Mouse (Mus musculus) lung, embryonic 16.5 days (tissue): Measurements from ENCODE around the gene Tspan15. TPM values are rescaled to one million over a fixed set of nuclear protein-coding genes. Genes with fewer than 3 reads are reported as not detected.
A peak's percentile ranks its signal among the peaks of the same experiment; 100 is the strongest.

Experiments
- ATAC-seq: fragments of 200-750 bp; cut with Nextera tagmentation; 2 replicates; pipeline ENCODE4 v1.8.0; 2017; ENCODE audit warnings: low read depth, mild to moderate bottlenecking, moderate library complexity
- H3K27ac ChIP-seq: fragments of 300-500 bp; sonication (generic); 2 replicates; pipeline ENCODE4 v1.5.1; 2014; ENCODE audit warnings: mild to moderate bottlenecking, control low read depth, low read length
- H3K27me3 ChIP-seq: fragments of 300-500 bp; sonication (generic); 2 replicates; pipeline ENCODE4 v1.6.1; 2014; ENCODE audit warnings: low read depth, low read length, mixed read lengths; ENCODE audit not compliant: control insufficient read depth, insufficient read depth
- H3K36me3 ChIP-seq: fragments of 300-500 bp; sonication (generic); 2 replicates; pipeline ENCODE4 v1.6.1; 2014; ENCODE audit warnings: low read length; ENCODE audit not compliant: control insufficient read depth, insufficient read depth
- H3K4me1 ChIP-seq: fragments of 300-500 bp; sonication (generic); replicated peaks from 2 replicates; pipeline ENCODE4 v1.6.1; 2014; ENCODE audit warnings: low read length, mixed read lengths; ENCODE audit not compliant: control insufficient read depth, insufficient read depth
- H3K4me2 ChIP-seq: fragments of 300-500 bp; sonication (generic); 2 replicates; pipeline ENCODE4 v1.6.1; 2014; ENCODE audit warnings: low read depth, low read length, control low read depth
- H3K4me3 ChIP-seq: fragments of 300-500 bp; sonication (generic); 2 replicates; pipeline ENCODE4 v1.5.1; 2014; ENCODE audit warnings: mild to moderate bottlenecking, low read length, control low read depth
- H3K9ac ChIP-seq: fragments of 300-500 bp; sonication (generic); 2 replicates; pipeline ENCODE4 v1.6.1; 2014; ENCODE audit warnings: low read length, control low read depth
- H3K9me3 ChIP-seq: fragments of 300-500 bp; sonication (generic); 2 replicates; pipeline ENCODE4 v1.6.1; 2016; ENCODE audit warnings: low read length; ENCODE audit not compliant: control insufficient read depth
- WGBS: fragments of 180-500 bp; shearing (Covaris S2); extraction: QIAGEN DNeasy Blood & Tissue Kit; methylation state at CpG from one replicate; pipeline ENCODE4 v1.1.7; 2014; 5-methylcytosine and 5-hydroxymethylcytosine counted together
- polyA plus RNA-seq: library from polyadenylated mRNA; unstranded; fragments of >200 nt; fragmentation: Nextera tagmentation; extraction: Ambion mirVana; gene quantifications from 2 replicates; pipeline ENCODE4 v1.2.1, GENCODE M21; 2015

Gene Tspan15
- polyA plus RNA-seq, 1 experiment from 2014 or later: 96.1 TPM

GRCm38 (mm10) chr10:62208241-62208896 is 22.7 kb downstream of the Tspan15 start:
- peak; percentile 87 for ATAC-seq
- Histone ChIP-seq H3K9me3 (no peaks in the 10 kb centered on the region), H3K36me3 (peaks cover 2% of the 10 kb centered on the region; the same call in 1 of the 2 replicates), H3K9ac (no peak overlapping the region), H3K4me1 (peaks cover 16% of the 10 kb centered on the region; the same call in 1 of the 2 replicates), H3K4me3 (no peak overlapping the region), H3K27ac (peak overlapping the region; percentile 65), H3K27me3 (no peaks in the 10 kb centered on the region), H3K4me2 (no peak overlapping the region)
- 30% methylated on average over 10 of the region's 10 CpGs for WGBS

DNA sequence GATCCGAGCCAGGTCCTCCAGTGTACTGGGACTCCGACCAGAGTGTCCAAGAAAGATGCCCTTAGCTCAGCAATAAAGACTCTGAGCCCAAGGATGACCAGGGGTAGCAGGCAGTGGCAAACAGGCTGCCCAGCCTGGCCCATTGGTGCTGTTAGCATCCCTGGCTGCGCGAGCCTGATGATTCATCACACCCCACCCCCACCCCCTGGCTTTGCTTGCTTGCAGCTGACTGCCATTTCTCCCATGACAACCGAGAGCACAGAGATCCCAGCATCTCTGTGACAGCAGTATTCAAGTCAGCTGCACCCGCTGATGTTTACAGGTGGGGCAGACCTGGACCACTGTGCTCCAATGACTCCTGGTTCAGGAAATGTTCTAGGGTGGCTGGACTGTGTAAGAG is 28.5 kb downstream of the Tspan15 start:
- no peaks in the 10 kb centered on the region for H3K27me3 ChIP-seq
- no peak overlapping the region for H3K4me3 ChIP-seq
- no peaks in the 10 kb centered on the region for H3K4me1 ChIP-seq
- no peaks in the 10 kb centered on the region for H3K36me3 ChIP-seq
- no peaks in the 10 kb centered on the region for H3K9me3 ChIP-seq
- H3K9ac ChIP-seq: no peak overlapping the region
- H3K27ac ChIP-seq: no peak overlapping the region
- 73% methylated on average over 6 of the region's 6 CpGs for WGBS
- no peak for ATAC-seq
- H3K4me2 ChIP-seq: no peak overlapping the region

GRCm38 (mm10) chr10:62198891-62199290 is 32.2 kb downstream of the Tspan15 start:
- no peaks in the 10 kb centered on the region for H3K4me1 ChIP-seq

DNA sequence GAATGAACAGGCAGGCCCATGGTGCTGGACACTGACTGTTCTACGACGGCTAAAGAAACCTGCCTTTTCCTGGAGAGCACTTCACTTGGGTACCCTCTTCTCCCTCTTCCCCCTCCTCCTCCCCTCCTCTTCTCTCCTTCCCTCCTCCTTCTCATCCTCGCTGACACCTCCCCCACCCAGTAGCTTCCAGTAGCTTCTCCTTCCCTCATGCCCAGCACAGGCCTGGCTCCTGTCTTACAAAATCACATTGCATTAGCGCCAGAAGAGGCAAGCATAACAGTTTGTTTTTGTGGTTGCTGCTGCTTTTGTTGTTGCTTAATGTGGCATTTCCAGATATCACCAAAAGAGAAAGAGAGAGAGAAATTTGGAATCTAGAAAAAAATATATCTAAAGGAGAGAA is 33.6 kb downstream of the Tspan15 start:
- 63% methylated on average over 4 of the region's 4 CpGs for WGBS

More at GRCm38 (mm10) chr10:62198891-62199290, 32.2 kb downstream of the Tspan15 start:
- H3K9ac ChIP-seq: no peak overlapping the region
- no peak overlapping the region for H3K27ac ChIP-seq
- 38% methylated on average over 1 of the region's 1 CpGs for WGBS
- H3K9me3 ChIP-seq: no peaks in the 10 kb centered on the region
- no peaks in the 10 kb centered on the region for H3K27me3 ChIP-seq
- no peak overlapping the region for H3K4me3 ChIP-seq
- no peaks in the 10 kb centered on the region for H3K36me3 ChIP-seq
- ATAC-seq: no peak
- H3K4me2 ChIP-seq: no peak overlapping the region

DNA sequence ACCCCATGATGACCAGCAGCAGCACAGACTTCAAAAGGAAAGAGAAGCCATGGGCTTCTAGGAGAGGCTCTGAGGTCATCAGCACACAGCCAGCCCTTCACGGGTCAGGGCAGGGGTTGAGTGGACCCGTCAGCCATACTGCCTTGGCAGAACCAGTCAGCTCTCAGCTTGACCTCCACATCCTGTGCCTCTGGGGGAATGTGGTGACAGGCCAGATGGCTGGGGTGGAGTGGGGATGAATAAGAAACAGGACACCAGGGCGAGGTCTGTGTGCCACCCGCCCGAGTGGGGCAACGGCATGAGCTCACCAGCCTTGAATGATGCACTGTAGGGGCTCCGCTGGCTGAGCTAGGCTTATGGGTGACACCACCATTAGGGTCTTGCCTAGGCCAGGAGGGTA is 35.7 kb downstream of the Tspan15 start:
- no peaks in the 10 kb centered on the region for H3K9me3 ChIP-seq
- H3K36me3 ChIP-seq: no peaks in the 10 kb centered on the region
- H3K4me3 ChIP-seq: no peak overlapping the region
- H3K27ac ChIP-seq: no peak overlapping the region
- no peak for ATAC-seq
- H3K4me2 ChIP-seq: no peak overlapping the region
- no peak overlapping the region for H3K9ac ChIP-seq
- H3K4me1 ChIP-seq: no peaks in the 10 kb centered on the region
- no peaks in the 10 kb centered on the region for H3K27me3 ChIP-seq
- 40% methylated on average over 7 of the region's 7 CpGs for WGBS

More for the DNA sequence above, 33.6 kb downstream of the Tspan15 start:
- no peak for ATAC-seq
- H3K4me1 ChIP-seq: no peaks in the 10 kb centered on the region
- no peak overlapping the region for H3K27ac ChIP-seq
- no peaks in the 10 kb centered on the region for H3K27me3 ChIP-seq
- H3K4me2 ChIP-seq: no peak overlapping the region
- no peaks in the 10 kb centered on the region for H3K36me3 ChIP-seq
- H3K4me3 ChIP-seq: no peak overlapping the region
- no peaks in the 10 kb centered on the region for H3K9me3 ChIP-seq
- no peak overlapping the region for H3K9ac ChIP-seq

- WGBS: 44% methylated on average over 6 of the region's 6 CpGs
- H3K4me2 ChIP-seq: no peak overlapping the region
- no peak overlapping the region for H3K27ac ChIP-seq
- ATAC-seq: no peak
- no peaks in the 10 kb centered on the region for H3K27me3 ChIP-seq
- no peaks in the 10 kb centered on the region for H3K36me3 ChIP-seq
- H3K9ac ChIP-seq: no peak overlapping the region
- H3K4me3 ChIP-seq: no peak overlapping the region
- H3K9me3 ChIP-seq: no peaks in the 10 kb centered on the region
- H3K4me1 ChIP-seq: no peaks in the 10 kb centered on the region
Measured at GRCm38 (mm10) chr10:62194946-62195345, 36.1 kb downstream of the Tspan15 start.

- 66% methylated on average over 5 of the region's 5 CpGs for WGBS
- no peak for ATAC-seq
- no peaks in the 10 kb centered on the region for H3K36me3 ChIP-seq
- no peaks in the 10 kb centered on the region for H3K9me3 ChIP-seq
- no peak overlapping the region for H3K27ac ChIP-seq
- H3K4me1 ChIP-seq: no peaks in the 10 kb centered on the region
- H3K9ac ChIP-seq: no peak overlapping the region
- H3K4me2 ChIP-seq: no peak overlapping the region
- H3K27me3 ChIP-seq: no peaks in the 10 kb centered on the region
- H3K4me3 ChIP-seq: no peak overlapping the region
Measured at GRCm38 (mm10) chr10:62194461-62194860, 36.6 kb downstream of the Tspan15 start.

DNA sequence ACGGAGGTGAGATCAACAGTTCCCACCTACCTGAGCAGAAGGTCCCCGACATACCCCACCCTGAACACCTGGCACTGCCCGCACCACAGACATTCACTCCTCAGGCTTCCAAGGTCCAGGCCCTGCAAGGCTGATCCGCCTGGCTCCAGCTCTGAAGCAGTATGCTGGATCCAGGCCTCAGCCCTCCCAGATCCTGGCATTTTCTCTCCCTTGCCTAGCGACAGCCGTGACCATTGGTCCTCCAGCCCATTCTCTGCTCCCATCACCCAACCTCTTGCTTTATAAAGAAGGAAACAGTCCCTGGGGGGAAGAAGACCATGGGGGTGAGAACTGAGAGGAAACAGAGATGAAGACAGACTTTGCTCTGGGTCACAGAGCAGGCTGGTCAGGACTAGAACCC is 37.0 kb downstream of the Tspan15 start:
- Histone ChIP-seq H3K4me3 (no peak overlapping the region), H3K27me3 (no peaks in the 10 kb centered on the region), H3K9me3 (no peaks in the 10 kb centered on the region), H3K4me2 (no peak overlapping the region), H3K27ac (no peak overlapping the region), H3K36me3 (no peaks in the 10 kb centered on the region), H3K9ac (no peak overlapping the region), H3K4me1 (no peaks in the 10 kb centered on the region)
- WGBS: 82% methylated on average over 6 of the region's 6 CpGs
- ATAC-seq: no peak

GRCm38 (mm10) chr10:62192701-62193157 is 38.3 kb downstream of the Tspan15 start:
- H3K27me3 ChIP-seq: no peaks in the 10 kb centered on the region
- no peak overlapping the region for H3K4me3 ChIP-seq
- WGBS: 57% methylated on average over 9 of the region's 9 CpGs
- H3K4me1 ChIP-seq: no peaks in the 10 kb centered on the region
- H3K36me3 ChIP-seq: no peaks in the 10 kb centered on the region; the same call in 1 of the 2 replicates
- H3K27ac ChIP-seq: no peak overlapping the region
- ATAC-seq: no peak
- no peaks in the 10 kb centered on the region for H3K9me3 ChIP-seq
- H3K9ac ChIP-seq: no peak overlapping the region
- no peak overlapping the region for H3K4me2 ChIP-seq
